Mouse (Mus musculus): ENCODE data around the gene Habp2.
"Not testable (repeated sequence)": the region's sequence is repeated elsewhere in the genome, so short reads cannot be mapped to it uniquely, and the experiment has no call there.

Habp2 gene

GRCm38 (mm10) chr19:56296668-56297067 is 9.7 kb downstream of the Habp2 start:
- DNase-seq (ENCODE audit: low read depth, low spot score) = no peak

- no peak for DNase-seq (ENCODE audit: low read depth, low spot score)
Measured at GRCm38 (mm10) chr19:56297264-56297663, 10.3 kb downstream of the Habp2 start.

- peak; percentile 75 for DNase-seq (ENCODE audit: low read depth, low spot score)
Measured at GRCm38 (mm10) chr19:56300835-56301234, 13.9 kb downstream of the Habp2 start.

GRCm38 (mm10) chr19:56316531-56316930 is 29.6 kb downstream of the Habp2 start:
- DNase-seq (ENCODE audit: low read depth, low spot score) = no peak

- no peak for DNase-seq (ENCODE audit: low read depth, low spot score)
Measured at GRCm38 (mm10) chr19:56319219-56319618, 32.3 kb downstream of the Habp2 start.

- DNase-seq (ENCODE audit: low read depth, low spot score) = no peak
Measured at GRCm38 (mm10) chr19:56319629-56320028, 32.7 kb downstream of the Habp2 start.

- peak; percentile 24 for DNase-seq (ENCODE audit: low read depth, low spot score)
Measured at GRCm38 (mm10) chr19:56320186-56320860, 33.4 kb downstream of the Habp2 start.

GRCm38 (mm10) chr19:56321303-56321920 is 34.5 kb downstream of the Habp2 start:
- DNase-seq (ENCODE audit: low read depth, low spot score) = peak; percentile 8

GRCm38 (mm10) chr19:56325676-56326075 is 38.7 kb downstream of the Habp2 start:
- DNase-seq (ENCODE audit: low read depth, low spot score) = peak; percentile 16

- DNase-seq (ENCODE audit: low read depth, low spot score) = peak; percentile 12
Measured at GRCm38 (mm10) chr19:56326243-56326855, 39.4 kb downstream of the Habp2 start.

GRCm38 (mm10) chr19:56336321-56336720 is 49.4 kb downstream of the Habp2 start:
- DNase-seq (ENCODE audit: low read depth, low spot score) = no peak

GRCm38 (mm10) chr19:56336826-56337225 is 49.9 kb downstream of the Habp2 start:
- no peak for DNase-seq (ENCODE audit: low read depth, low spot score)

GRCm38 (mm10) chr19:56342006-56342405 is 55.1 kb downstream of the Habp2 start:
- peak; percentile 58 for DNase-seq (ENCODE audit: low read depth, low spot score)

- DNase-seq (ENCODE audit: low read depth, low spot score) = peak; percentile 89
Measured at GRCm38 (mm10) chr19:56343869-56344563, 57.1 kb downstream of the Habp2 start.

- peak; percentile 69 for DNase-seq (ENCODE audit: low read depth, low spot score)
Measured at GRCm38 (mm10) chr19:56346016-56346415, 59.1 kb downstream of the Habp2 start.

- DNase-seq (ENCODE audit: low read depth, low spot score) = no peak
Measured at GRCm38 (mm10) chr19:56346750-56347149, 59.8 kb downstream of the Habp2 start.

GRCm38 (mm10) chr19:56349295-56349694 is 62.4 kb downstream of the Habp2 start:
- DNase-seq (ENCODE audit: low read depth, low spot score) = peak; percentile 19

GRCm38 (mm10) chr19:56353689-56354088 is 66.8 kb downstream of the Habp2 start:
- no peak for DNase-seq (ENCODE audit: low read depth, low spot score)

- DNase-seq (ENCODE audit: low read depth, low spot score) = no peak
Measured at GRCm38 (mm10) chr19:56355201-56355600, 68.3 kb downstream of the Habp2 start.

- DNase-seq (ENCODE audit: low read depth, low spot score) = peak; percentile 75
Measured at GRCm38 (mm10) chr19:56356480-56357373, 69.8 kb downstream of the Habp2 start.

- DNase-seq (ENCODE audit: low read depth, low spot score) = not testable (repeated sequence)
Measured at GRCm38 (mm10) chr19:56357374-56357708, 70.4 kb downstream of the Habp2 start.

Measured in brain, adult 2 months (tissue).